Mouse (Mus musculus): Measurements from ENCODE around the gene Atg2b.
A peak's percentile ranks its signal among the peaks of the same experiment; 100 is the strongest.

Atg2b gene

GRCm38 (mm10) chr12:105678762-105679161 is 6.2 kb downstream of the Atg2b start:
- no peak for DNase-seq

GRCm38 (mm10) chr12:105678211-105678610 is 6.8 kb downstream of the Atg2b start:
- DNase-seq: no peak

GRCm38 (mm10) chr12:105676274-105676673 is 8.7 kb downstream of the Atg2b start:
- no peak for DNase-seq

GRCm38 (mm10) chr12:105655850-105656249 is 29.2 kb downstream of the Atg2b start:
- DNase-seq: no peak

- DNase-seq: no peak
These were observed 42.2 kb downstream of the Atg2b start for GRCm38 (mm10) chr12:105642770-105643321.

GRCm38 (mm10) chr12:105637554-105637953 is 47.5 kb downstream of the Atg2b start:
- DNase-seq: no peak

- DNase-seq: peak; percentile 3
These were observed 48.5 kb downstream of the Atg2b start for GRCm38 (mm10) chr12:105636551-105636950.

GRCm38 (mm10) chr12:105634374-105635067 is 50.5 kb downstream of the Atg2b start:
- no peak for DNase-seq

- no peak for DNase-seq
These were observed 59.2 kb downstream of the Atg2b start for GRCm38 (mm10) chr12:105625798-105626197.

- no peak for DNase-seq
These were observed 62.0 kb downstream of the Atg2b start for GRCm38 (mm10) chr12:105622981-105623539.

- no peak for DNase-seq
These were observed 63.0 kb downstream of the Atg2b start for GRCm38 (mm10) chr12:105622048-105622447.

GRCm38 (mm10) chr12:105613559-105613958 is 71.5 kb downstream of the Atg2b start:
- DNase-seq: no peak

GRCm38 (mm10) chr12:105611748-105612147 is 73.3 kb downstream of the Atg2b start:
- DNase-seq: peak; percentile 31

GRCm38 (mm10) chr12:105611045-105611444 is 74.0 kb downstream of the Atg2b start:
- DNase-seq: no peak

GRCm38 (mm10) chr12:105606881-105607280 is 78.1 kb downstream of the Atg2b start:
- DNase-seq: no peak

GRCm38 (mm10) chr12:105605212-105605611 is 79.8 kb downstream of the Atg2b start:
- DNase-seq: no peak

GRCm38 (mm10) chr12:105603904-105604303 is 81.1 kb downstream of the Atg2b start:
- DNase-seq: no peak

GRCm38 (mm10) chr12:105602581-105603210 is 82.3 kb downstream of the Atg2b start, which contains the start of gene Bdkrb1:
Bdkrb1 (plus strand) TSS chr12:105603085.
- no peak for DNase-seq

- no peak for DNase-seq
These were observed 83.4 kb downstream of the Atg2b start for GRCm38 (mm10) chr12:105601586-105601985.

- no peak for DNase-seq
These were observed 85.9 kb downstream of the Atg2b start for GRCm38 (mm10) chr12:105599098-105599497.

- DNase-seq: no peak
These were observed 86.5 kb downstream of the Atg2b start for GRCm38 (mm10) chr12:105598503-105598902.

GRCm38 (mm10) chr12:105597135-105597534 is 87.9 kb downstream of the Atg2b start:
- DNase-seq: no peak

- no peak for DNase-seq
These were observed 91.5 kb downstream of the Atg2b start for GRCm38 (mm10) chr12:105593471-105593870.

- DNase-seq: no peak
These were observed 92.7 kb downstream of the Atg2b start for GRCm38 (mm10) chr12:105592361-105592761.

Data from thymus, postnatal 25 days (tissue).